Comparison of ENCODE assay signal across 8 mouse cellular contexts in genomic region chr3:60503196-60503595, GRCm38 (mm10). TPM values are rescaled to one million over a fixed set of nuclear protein-coding genes. Genes with fewer than 3 reads are reported as not detected.
DNase-seq lines count a peak whose midpoint lies in the region; ATAC-seq and TF ChIP-seq lines count a peak whose summit lies in the region.

No protein-coding gene starts in this region.

- no peak for TF ChIP-seq EP300 in lung, postnatal 0 days (IDR thresholded peaks at IDR 0.05)

- 9% methylated on average over 7 of the region's 7 CpGs for WGBS in lung, postnatal 0 days
- 42% methylated on average over 7 of the region's 7 CpGs for WGBS in forebrain, embryonic 16.5 days
- WGBS in liver, embryonic 15.5 days (ENCODE audit: insufficient replicate concordance) = 13% methylated on average over 7 of the region's 7 CpGs

- peak overlapping the region; percentile 96 for H3K9ac ChIP-seq in lung, postnatal 0 days (replicated peaks; ENCODE audit: low read depth)
- H3K9ac ChIP-seq in forebrain, embryonic 16.5 days (replicated peaks; ENCODE audit: low read depth, low read length) = no peak overlapping the region
- peak overlapping the region; percentile 100 for H3K9ac ChIP-seq in liver, embryonic 15.5 days

- peaks cover 39% of the 10 kb centered on the region; the same call in 1 of the 2 replicates for H3K4me1 ChIP-seq in lung, postnatal 0 days (ENCODE audit: insufficient read depth, low read depth, low read length)
- H3K4me1 ChIP-seq in forebrain, embryonic 16.5 days (replicated peaks; ENCODE audit: control insufficient read depth, insufficient read depth, low read length) = peaks cover 29% of the 10 kb centered on the region
- peaks cover 73% of the 10 kb centered on the region for H3K4me1 ChIP-seq in liver, embryonic 15.5 days (replicated peaks)

- no peak for ATAC-seq in lung, postnatal 0 days
- ATAC-seq in forebrain, embryonic 16.5 days = no peak
- no peak for ATAC-seq in liver, embryonic 15.5 days (ENCODE audit: insufficient read depth)

- no peaks in the 10 kb centered on the region for H3K27me3 ChIP-seq in lung, postnatal 0 days (replicated peaks; ENCODE audit: insufficient read depth, low read length)
- no peaks in the 10 kb centered on the region for H3K27me3 ChIP-seq in forebrain, embryonic 16.5 days (replicated peaks; ENCODE audit: control insufficient read depth, insufficient read depth, low read length)
- H3K27me3 ChIP-seq in liver, embryonic 15.5 days = no peaks in the 10 kb centered on the region

- peak; percentile 28 to 34 for DNase-seq in cerebellum, adult 18-20 months
- no peak for DNase-seq in cerebellum, adult 9-11 months
- peak; percentile 59 for DNase-seq in lung, postnatal 0 days (ENCODE audit: low spot score)
- DNase-seq in lung, postnatal 14 days = no peak
- no peak for DNase-seq in cerebellum, postnatal 36 days
- no peak for DNase-seq in kidney, adult 18-20 months

- no peaks in the 10 kb centered on the region for H3K36me3 ChIP-seq in lung, postnatal 0 days (ENCODE audit: insufficient read depth, low read length)
- no peaks in the 10 kb centered on the region for H3K36me3 ChIP-seq in forebrain, embryonic 16.5 days (ENCODE audit: control insufficient read depth, insufficient read depth)
- H3K36me3 ChIP-seq in liver, embryonic 15.5 days (replicated peaks) = 0 out of 2 replicates have a peak, but pooled peaks cover 3% of the 10 kb centered on the region

- H3K27ac ChIP-seq in lung, postnatal 0 days (ENCODE audit: low read length) = peak overlapping the region; percentile 100
- H3K27ac ChIP-seq in forebrain, embryonic 16.5 days (ENCODE audit: low read length) = no peak overlapping the region
- H3K27ac ChIP-seq in liver, embryonic 15.5 days (replicated peaks) = peak overlapping the region; percentile 97

- no peaks in the 10 kb centered on the region for H3K9me3 ChIP-seq in lung, postnatal 0 days (ENCODE audit: low read length)
- no peaks in the 10 kb centered on the region for H3K9me3 ChIP-seq in forebrain, embryonic 16.5 days (ENCODE audit: control insufficient read depth, low read length)
- H3K9me3 ChIP-seq in liver, embryonic 15.5 days (replicated peaks) = no peaks in the 10 kb centered on the region

- H3K4me3 ChIP-seq in lung, postnatal 0 days (ENCODE audit: low read depth, low read length) = peak overlapping the region; percentile 97
- no peak overlapping the region for H3K4me3 ChIP-seq in forebrain, embryonic 16.5 days (replicated peaks; ENCODE audit: low read length)
- H3K4me3 ChIP-seq in liver, embryonic 15.5 days (replicated peaks) = peak overlapping the region; percentile 99

- H3K4me2 ChIP-seq in lung, postnatal 0 days (replicated peaks; ENCODE audit: low read depth, low read length) = peak overlapping the region; percentile 75
- peak overlapping the region; percentile 83; the same call in 1 of the 2 replicates for H3K4me2 ChIP-seq in forebrain, embryonic 16.5 days (ENCODE audit: low read length)
- H3K4me2 ChIP-seq in liver, embryonic 15.5 days = peak overlapping the region; percentile 86

- no peak; the same call in 1 of the 2 replicates for TF ChIP-seq CTCF in lung, postnatal 0 days (IDR thresholded peaks at IDR 0.05)

RNA-seq across cellular contexts. Expression of gene Mbnl1, which starts 30.6 kb away (rescaled TPM):
- polyA plus RNA-seq in lung, postnatal 0 days (2015; fragmentation: Nextera tagmentation; extraction: Ambion mirVana) = 115 and 127 TPM in 2 replicates
- polyA plus RNA-seq in forebrain, embryonic 16.5 days (2015; fragmentation: Nextera tagmentation; extraction: Ambion mirVana) = 47.0 and 52.0 TPM in 2 replicates
- polyA plus RNA-seq in liver, embryonic 15.5 days (2015; fragmentation: Nextera tagmentation; extraction: Ambion mirVana) = 88.5 and 93.9 TPM in 2 replicates

Comparison
In these comparisons a context has a peak if more than half of its experiments do, and no peak if none do; other contexts are left out.
1. DNase-seq: peak in cerebellum, adult 18-20 months (2 of 2) and lung, postnatal 0 days (single experiment); none in cerebellum, adult 9-11 months (single experiment), lung, postnatal 14 days (single experiment), cerebellum, postnatal 36 days (0 of 2) and kidney, adult 18-20 months (single experiment).
2. Peak in every context shown above with its lines, with median percentiles within 50 percentile points of each other: H3K4me2 ChIP-seq.